Mouse (Mus musculus): ENCODE measurements around the gene Syk. TPM values are rescaled to one million over a fixed set of nuclear protein-coding genes. Genes with fewer than 3 reads are reported as not detected.

Gene Syk
- total RNA-seq (2012; rRNA removed), result 13.3 and 22.3 TPM in 2 replicates

- no peaks in the 10 kb centered on the region for H3K36me3 ChIP-seq (ENCODE audit: control insufficient read depth, insufficient read depth, low read length, poor library complexity, severe bottlenecking)
- H3K9ac ChIP-seq (ENCODE audit: insufficient read depth, low read depth, low read length, poor library complexity, severe bottlenecking), result peak within 1 kb of the TSS; percentile 82
- peaks cover 5% of the 10 kb centered on the region in 2 experiments for H3K4me1 ChIP-seq (ENCODE audit: control insufficient read depth in 2 of 2, insufficient read depth in 2 of 2, low read length in 2 of 2, poor library complexity in 1 of 2)
- TF ChIP-seq ZC3H11A (IDR thresholded peaks at IDR 0.05; ENCODE audit: borderline replicate concordance, low read depth, low read length) (no peak), HCFC1 (IDR thresholded peaks at IDR 0.05; ENCODE audit: borderline replicate concordance, insufficient read depth, low read length) (no peak), CHD2 (IDR thresholded peaks at IDR 0.05; ENCODE audit: low read depth, low read length) (no peak), ZNF384 (IDR thresholded peaks at IDR 0.05; ENCODE audit: low read depth, low read length) (no peak), MAFK (IDR thresholded peaks at IDR 0.05; ENCODE audit: insufficient read depth, low read depth, low read length) (no peak)
- in situ Hi-C loops (cut with MboI; ENCODE audit: low sequenced_read_pairs in 2 of 2, unreplicated experiment in 2 of 2), result no loop called here
- DNase-seq (ENCODE audit: low read depth, low spot score), result no peak
- H3K9me3 ChIP-seq (ENCODE audit: control insufficient read depth, insufficient read depth, low read depth, low read length), result no peaks in the 10 kb centered on the region
- H3K4me3 ChIP-seq (ENCODE audit: insufficient read depth in 1 of 2, low read depth in 1 of 2, low read length in 2 of 2, poor library complexity in 1 of 2, severe bottlenecking in 1 of 2), result peak within 1 kb of the TSS; percentile 74 to 90
- H3K27ac ChIP-seq (ENCODE audit: insufficient read depth, low read depth, low read length, poor library complexity, severe bottlenecking), result peak within 1 kb of the TSS; percentile 39; the same call in 1 of the 2 replicates
Measured at GRCm38 (mm10) chr13:52582878-52583661, at the start of gene Syk. Syk (plus strand) TSS chr13:52583173.

- no peak overlapping the region for H3K4me3 ChIP-seq (ENCODE audit: insufficient read depth in 1 of 2, low read depth in 1 of 2, low read length in 2 of 2, poor library complexity in 1 of 2, severe bottlenecking in 1 of 2)
- in situ Hi-C loops (cut with MboI; ENCODE audit: low sequenced_read_pairs in 2 of 2, unreplicated experiment in 2 of 2), result loop anchor here (10.0 to 25.0 kb wide), 3 partner anchors 271 to 696 kb away; partner anchors contain the start of gene Gadd45g (in 1 of the 2)
Measured at GRCm38 (mm10) chr13:52533644-52534043, 49.3 kb upstream of the Syk start.

DNA sequence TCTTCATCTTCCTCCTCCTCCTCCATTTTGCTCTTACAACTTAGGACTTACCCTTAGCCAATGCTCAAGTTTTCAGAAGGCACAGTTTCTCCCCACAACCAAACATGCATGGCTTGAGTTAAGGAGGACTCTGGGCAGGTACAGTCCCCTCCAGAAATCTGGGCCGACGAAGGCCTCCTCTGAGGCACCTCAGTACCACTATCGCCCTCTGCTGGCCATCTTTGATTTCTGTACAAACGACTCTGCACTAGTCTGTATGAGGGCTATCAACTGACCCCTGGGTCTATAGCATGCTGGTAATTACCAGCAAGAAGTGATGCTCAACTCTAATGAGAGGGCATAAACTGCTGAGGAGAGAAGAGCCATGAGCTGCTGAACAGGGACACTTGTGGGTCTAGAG, 47.4 kb upstream of the Syk start:
- H3K36me3 ChIP-seq (ENCODE audit: control insufficient read depth, insufficient read depth, low read length, poor library complexity, severe bottlenecking), result no peaks in the 10 kb centered on the region
- in situ Hi-C loops (cut with MboI; ENCODE audit: low sequenced_read_pairs in 2 of 2, unreplicated experiment in 2 of 2), result loop anchor here (10.0 to 25.0 kb wide), 3 partner anchors 273 to 698 kb away; partner anchors contain the start of gene Gadd45g (in 1 of the 2)
- TF ChIP-seq ZC3H11A (IDR thresholded peaks at IDR 0.05; ENCODE audit: borderline replicate concordance, low read depth, low read length), result peak; percentile 31
- TF ChIP-seq ZNF384 (IDR thresholded peaks at IDR 0.05; ENCODE audit: low read depth, low read length), result no peak
- peaks cover 0 to 4% of the 10 kb centered on the region in 2 experiments; a peak in 1 of 4 replicates for H3K4me1 ChIP-seq (ENCODE audit: control insufficient read depth in 2 of 2, insufficient read depth in 2 of 2, low read length in 2 of 2, poor library complexity in 1 of 2)
- H3K9me3 ChIP-seq (ENCODE audit: control insufficient read depth, insufficient read depth, low read depth, low read length), result no peaks in the 10 kb centered on the region
- peak; percentile 66 for DNase-seq (ENCODE audit: low read depth, low spot score)
- no peak overlapping the region for H3K27ac ChIP-seq (ENCODE audit: insufficient read depth, low read depth, low read length, poor library complexity, severe bottlenecking)
- no peak overlapping the region for H3K9ac ChIP-seq (ENCODE audit: insufficient read depth, low read depth, low read length, poor library complexity, severe bottlenecking)
- no peak overlapping the region for H3K4me3 ChIP-seq (ENCODE audit: insufficient read depth in 1 of 2, low read depth in 1 of 2, low read length in 2 of 2, poor library complexity in 1 of 2, severe bottlenecking in 1 of 2)

More at GRCm38 (mm10) chr13:52533644-52534043, 49.3 kb upstream of the Syk start:
- Histone ChIP-seq H3K27ac (ENCODE audit: insufficient read depth, low read depth, low read length, poor library complexity, severe bottlenecking) (no peak overlapping the region), H3K9me3 (ENCODE audit: control insufficient read depth, insufficient read depth, low read depth, low read length) (no peaks in the 10 kb centered on the region), H3K4me1 (ENCODE audit: control insufficient read depth in 2 of 2, insufficient read depth in 2 of 2, low read length in 2 of 2, poor library complexity in 1 of 2) (peaks cover 0 to 5% of the 10 kb centered on the region in 2 experiments; a peak in 1 of 4 replicates), H3K9ac (ENCODE audit: insufficient read depth, low read depth, low read length, poor library complexity, severe bottlenecking) (no peak overlapping the region), H3K36me3 (ENCODE audit: control insufficient read depth, insufficient read depth, low read length, poor library complexity, severe bottlenecking) (no peaks in the 10 kb centered on the region)
- DNase-seq (ENCODE audit: low read depth, low spot score), result no peak
- TF ChIP-seq ZC3H11A (IDR thresholded peaks at IDR 0.05; ENCODE audit: borderline replicate concordance, low read depth, low read length) (no peak), MAFK (IDR thresholded peaks at IDR 0.05; ENCODE audit: insufficient read depth, low read depth, low read length) (no peak), ZNF384 (IDR thresholded peaks at IDR 0.05; ENCODE audit: low read depth, low read length) (no peak), HCFC1 (IDR thresholded peaks at IDR 0.05; ENCODE audit: borderline replicate concordance, insufficient read depth, low read length) (no peak), CHD2 (IDR thresholded peaks at IDR 0.05; ENCODE audit: low read depth, low read length) (no peak)

- no peak for DNase-seq (ENCODE audit: low read depth, low spot score)
- no peaks in the 10 kb centered on the region for H3K9me3 ChIP-seq (ENCODE audit: control insufficient read depth, insufficient read depth, low read depth, low read length)
- no peaks in the 10 kb centered on the region for H3K36me3 ChIP-seq (ENCODE audit: control insufficient read depth, insufficient read depth, low read length, poor library complexity, severe bottlenecking)
- peaks cover 0 to 4% of the 10 kb centered on the region in 2 experiments; a peak in 1 of 4 replicates for H3K4me1 ChIP-seq (ENCODE audit: control insufficient read depth in 2 of 2, insufficient read depth in 2 of 2, low read length in 2 of 2, poor library complexity in 1 of 2)
- TF ChIP-seq ZC3H11A (IDR thresholded peaks at IDR 0.05; ENCODE audit: borderline replicate concordance, low read depth, low read length) (no peak), MAFK (IDR thresholded peaks at IDR 0.05; ENCODE audit: insufficient read depth, low read depth, low read length) (no peak), ZNF384 (IDR thresholded peaks at IDR 0.05; ENCODE audit: low read depth, low read length) (no peak), CHD2 (IDR thresholded peaks at IDR 0.05; ENCODE audit: low read depth, low read length) (no peak), HCFC1 (IDR thresholded peaks at IDR 0.05; ENCODE audit: borderline replicate concordance, insufficient read depth, low read length) (no peak)
- no peak overlapping the region for H3K9ac ChIP-seq (ENCODE audit: insufficient read depth, low read depth, low read length, poor library complexity, severe bottlenecking)
- no peak overlapping the region for H3K27ac ChIP-seq (ENCODE audit: insufficient read depth, low read depth, low read length, poor library complexity, severe bottlenecking)
- H3K4me3 ChIP-seq (ENCODE audit: insufficient read depth in 1 of 2, low read depth in 1 of 2, low read length in 2 of 2, poor library complexity in 1 of 2, severe bottlenecking in 1 of 2), result no peak overlapping the region
- in situ Hi-C loops (cut with MboI; ENCODE audit: low sequenced_read_pairs in 2 of 2, unreplicated experiment in 2 of 2), result loop anchor here (10.0 to 25.0 kb wide), 3 partner anchors 276 to 701 kb away; partner anchors contain the start of gene Gadd45g (in 1 of the 2)
Measured at GRCm38 (mm10) chr13:52537754-52538587, 45.0 kb upstream of the Syk start.
